Mouse (Mus musculus) cerebellum, adult 9-11 months (tissue): Measurements from ENCODE around the gene Cntnap5a.

Experiments
- DNase-seq: peaks from one replicate; pipeline ENCODE4 v3.0.0; 2022

Gene Cntnap5a

GRCm38 (mm10) chr1:116367572-116367971 is 683.0 kb downstream of the Cntnap5a start:
- DNase-seq, result no peak

GRCm38 (mm10) chr1:116370817-116371216 is 686.3 kb downstream of the Cntnap5a start:
- no peak for DNase-seq

- DNase-seq, result no peak
Measured at GRCm38 (mm10) chr1:116373551-116373950, 689.0 kb downstream of the Cntnap5a start.

- DNase-seq, result no peak
Measured at GRCm38 (mm10) chr1:116392390-116392789, 707.8 kb downstream of the Cntnap5a start.

- DNase-seq, result no peak
Measured at GRCm38 (mm10) chr1:116401996-116402656, 717.6 kb downstream of the Cntnap5a start.

- DNase-seq, result no peak
Measured at GRCm38 (mm10) chr1:116409836-116410235, 725.3 kb downstream of the Cntnap5a start.

GRCm38 (mm10) chr1:116428396-116428795 is 743.8 kb downstream of the Cntnap5a start:
- DNase-seq, result no peak

GRCm38 (mm10) chr1:116455115-116455717 is 770.7 kb downstream of the Cntnap5a start:
- DNase-seq, result no peak

- peak; percentile 5 for DNase-seq
Measured at GRCm38 (mm10) chr1:116477703-116478102, 793.1 kb downstream of the Cntnap5a start.

- no peak for DNase-seq
Measured at GRCm38 (mm10) chr1:116488780-116489569, 804.4 kb downstream of the Cntnap5a start.

GRCm38 (mm10) chr1:116577969-116578666 is 893.6 kb downstream of the Cntnap5a start:
- no peak for DNase-seq

- DNase-seq, result no peak
Measured at GRCm38 (mm10) chr1:116616272-116616671, 931.7 kb downstream of the Cntnap5a start.
